Mouse (Mus musculus) small intestine, adult 2 months (tissue): ENCODE measurements around the gene BC107364.
"Not testable (repeated sequence)": the region's sequence is repeated elsewhere in the genome, so short reads cannot be mapped to it uniquely, and the experiment has no call there.

Experiments
- CTCF ChIP-seq: fragments of 200-500 bp; IDR thresholded peaks from 2 replicates; pipeline ENCODE4 v1.5.1; 2012; ENCODE audit warnings: low read depth, mild to moderate bottlenecking, control low read depth, inconsistent platforms, low read length, moderate library complexity, mixed read lengths; ENCODE audit not compliant: insufficient replicate concordance, insufficient read length; ENCODE audit errors: extremely low read depth
- POLR2A ChIP-seq: fragments of 200-500 bp; IDR thresholded peaks from 2 replicates; pipeline ENCODE4 v1.6.1; 2012; ENCODE audit warnings: low read depth, mild to moderate bottlenecking, control low read depth, inconsistent platforms, low read length, moderate library complexity

- not testable (repeated sequence) for TF ChIP-seq CTCF, POLR2A
Measured at GRCm38 (mm10) chr3:96486064-96486827, 34.1 kb upstream of the BC107364 start.
